Mouse (Mus musculus) MEL (cell line): ENCODE measurements around the gene Lurap1l. TPM values are rescaled to one million over a fixed set of nuclear protein-coding genes. Genes with fewer than 3 reads are reported as not detected.

ENCODE experiments used
- DNase-seq: peaks from one replicate; pipeline ENCODE4 v3.0.0; 2011; ENCODE audit warnings: low read depth, low spot score
- H3K27ac ChIP-seq: 2 replicates; pipeline ENCODE4 v1.5.1; 2012; ENCODE audit warnings: low read depth, mild to moderate bottlenecking, control low read depth, low read length, moderate library complexity; ENCODE audit not compliant: control insufficient read depth
- H3K27me3 ChIP-seq, 2 experiments: fragments of 150-350 bp in 1 of 2; sonication (generic) in 1 of 2; 2 replicates each; pipeline ENCODE4 v1.6.1; 2012; ENCODE audit warnings: low read length in 2 of 2, mild to moderate bottlenecking in 2 of 2, improper control_type of control experiment in 1 of 2, moderate library complexity in 1 of 2; ENCODE audit not compliant: insufficient read depth in 2 of 2, control insufficient read depth in 1 of 2
- H3K36me3 ChIP-seq, 2 experiments: 2 replicates each; pipeline ENCODE4 v1.6.1; 2012 to 2014; ENCODE audit warnings: low read length in 2 of 2, improper control_type of control experiment in 1 of 2, inconsistent platforms in 1 of 2, mild to moderate bottlenecking in 1 of 2; ENCODE audit not compliant: insufficient read depth in 2 of 2, control insufficient read depth in 1 of 2
- H3K4me1 ChIP-seq, 2 experiments: fragments of 150-350 bp in 1 of 2; sonication (generic) in 1 of 2; 2 replicates each; pipeline ENCODE4 v1.6.1; 2012; ENCODE audit warnings: low read length in 2 of 2, improper control_type of control experiment in 1 of 2, mild to moderate bottlenecking in 1 of 2; ENCODE audit not compliant: insufficient read depth in 2 of 2, control insufficient read depth in 1 of 2
- H3K4me3 ChIP-seq, 2 experiments: fragments of 150-350 bp in 1 of 2; sonication (generic) in 1 of 2; 2 replicates each; pipeline ENCODE4 v1.5.1; 2012; ENCODE audit warnings: low read depth in 2 of 2, low read length in 2 of 2, mild to moderate bottlenecking in 2 of 2, moderate library complexity in 2 of 2, control low read depth in 1 of 2, improper control_type of control experiment in 1 of 2; ENCODE audit not compliant: control insufficient read depth in 1 of 2, insufficient read depth in 1 of 2
- H3K79me2 ChIP-seq: 2 replicates; pipeline ENCODE4 v1.6.1; 2012; ENCODE audit warnings: mild to moderate bottlenecking, low read length, moderate library complexity; ENCODE audit not compliant: control insufficient read depth, poor library complexity, insufficient read depth
- H3K9ac ChIP-seq: 2 replicates; pipeline ENCODE4 v1.6.1; 2012; ENCODE audit warnings: low read depth, mild to moderate bottlenecking, control low read depth, low read length, moderate library complexity; ENCODE audit not compliant: control insufficient read depth, poor library complexity, severe bottlenecking
- H3K9me3 ChIP-seq: fragments of 150-350 bp; sonication (generic); replicated peaks from 2 replicates; pipeline ENCODE4 v1.6.1; 2012; ENCODE audit warnings: mild to moderate bottlenecking, low read length, improper control_type of control experiment, moderate library complexity; ENCODE audit not compliant: insufficient read depth
- CHD1 ChIP-seq: IDR thresholded peaks from 2 replicates; pipeline ENCODE4 v1.6.1; 2012; ENCODE audit warnings: low read depth, mild to moderate bottlenecking, inconsistent platforms, low read length, improper control_type of control experiment
- CHD2 ChIP-seq: IDR thresholded peaks from 2 replicates; pipeline ENCODE4 v1.6.1; 2011; ENCODE audit warnings: low read length, improper control_type of control experiment
- CTCF ChIP-seq, 3 experiments: IDR thresholded peaks in 2 of 3; conservative IDR thresholded peaks in 1 of 3; 2 replicates each; pipeline ENCODE4 v1.5.1; 2011 to 2012; ENCODE audit warnings: low read length in 3 of 3, low read depth in 2 of 3, mild to moderate bottlenecking in 2 of 3, improper control_type of control experiment in 1 of 3, inconsistent platforms in 1 of 3, mixed read lengths in 1 of 3, moderate library complexity in 1 of 3; ENCODE audit not compliant: control insufficient read depth in 1 of 3, insufficient read depth in 1 of 3, poor library complexity in 1 of 3, severe bottlenecking in 1 of 3
- E2F4 ChIP-seq: IDR thresholded peaks from 2 replicates; pipeline ENCODE4 v1.6.1; 2011; ENCODE audit warnings: low read depth, low read length, improper control_type of control experiment, borderline replicate concordance
- ELF1 ChIP-seq: IDR thresholded peaks from 2 replicates; pipeline ENCODE4 v1.6.1; 2014; ENCODE audit warnings: low read depth, mild to moderate bottlenecking, inconsistent platforms, low read length, improper control_type of control experiment, moderate library complexity
- ETS1 ChIP-seq: IDR thresholded peaks from 2 replicates; pipeline ENCODE4 v1.6.1; 2012; ENCODE audit warnings: low read depth, mild to moderate bottlenecking, inconsistent platforms, low read length, improper control_type of control experiment, moderate library complexity
- HCFC1 ChIP-seq: IDR thresholded peaks from 2 replicates; pipeline ENCODE4 v1.6.1; 2012; ENCODE audit warnings: low read depth, mild to moderate bottlenecking, inconsistent platforms, low read length, improper control_type of control experiment, moderate library complexity
- MAFK ChIP-seq: IDR thresholded peaks from 2 replicates; pipeline ENCODE4 v1.6.1; 2011; ENCODE audit warnings: low read depth, mild to moderate bottlenecking, low read length, improper control_type of control experiment, borderline replicate concordance
- MAX ChIP-seq: IDR thresholded peaks from 2 replicates; pipeline ENCODE4 v1.6.1; 2011; ENCODE audit warnings: low read length, improper control_type of control experiment
- MAZ ChIP-seq: IDR thresholded peaks from 2 replicates; pipeline ENCODE4 v1.6.1; 2012; ENCODE audit warnings: low read depth, mild to moderate bottlenecking, inconsistent platforms, low read length, improper control_type of control experiment
- MEF2A ChIP-seq: IDR thresholded peaks from 2 replicates; pipeline ENCODE4 v1.6.1; 2014; ENCODE audit warnings: low read depth, mild to moderate bottlenecking, inconsistent platforms, low read length, improper control_type of control experiment; ENCODE audit not compliant: poor library complexity, insufficient replicate concordance, severe bottlenecking; ENCODE audit errors: extremely low read depth
- MXI1 ChIP-seq: IDR thresholded peaks from 2 replicates; pipeline ENCODE4 v1.6.1; 2011; ENCODE audit warnings: mild to moderate bottlenecking, low read depth, low read length, improper control_type of control experiment
- NELFE ChIP-seq: IDR thresholded peaks from 2 replicates; pipeline ENCODE4 v1.6.1; 2011; ENCODE audit warnings: low read depth, low read length, improper control_type of control experiment
- POLR2A ChIP-seq, 2 experiments: IDR thresholded peaks; 2 replicates each; pipeline ENCODE4 v1.6.1; 2011 to 2012; ENCODE audit warnings: low read length in 2 of 2, mild to moderate bottlenecking in 2 of 2, control low read depth in 1 of 2, improper control_type of control experiment in 1 of 2, low read depth in 1 of 2, moderate library complexity in 1 of 2; ENCODE audit not compliant: control insufficient read depth in 1 of 2, insufficient read depth in 1 of 2, poor library complexity in 1 of 2
- POLR2AphosphoS5 ChIP-seq: IDR thresholded peaks from 2 replicates; pipeline ENCODE4 v1.6.1; 2012; ENCODE audit warnings: low read depth, borderline replicate concordance, mild to moderate bottlenecking, inconsistent platforms, low read length, moderate library complexity, mixed read lengths
- RCOR1 ChIP-seq: IDR thresholded peaks from 2 replicates; pipeline ENCODE4 v1.6.1; 2012; ENCODE audit warnings: low read depth, mild to moderate bottlenecking, inconsistent platforms, low read length, improper control_type of control experiment
- TAL1 ChIP-seq: IDR thresholded peaks from 2 replicates; pipeline ENCODE4 v1.6.1; 2012; ENCODE audit warnings: mild to moderate bottlenecking, inconsistent platforms, low read length, moderate library complexity, mixed read lengths
- TBP ChIP-seq: IDR thresholded peaks from 2 replicates; pipeline ENCODE4 v1.8.0; 2011; ENCODE audit warnings: low read depth, low read length, improper control_type of control experiment
- USF1 ChIP-seq: IDR thresholded peaks from 2 replicates; pipeline ENCODE4 v1.6.1; 2014; ENCODE audit warnings: low read depth, mild to moderate bottlenecking, inconsistent platforms, low read length, improper control_type of control experiment, moderate library complexity
- ZC3H11A ChIP-seq: IDR thresholded peaks from 2 replicates; pipeline ENCODE4 v1.6.1; 2012; ENCODE audit warnings: low read depth, mild to moderate bottlenecking, inconsistent platforms, low read length, improper control_type of control experiment
- ZKSCAN1 ChIP-seq: IDR thresholded peaks from 2 replicates; pipeline ENCODE4 v1.6.1; 2012; ENCODE audit warnings: low read depth, mild to moderate bottlenecking, inconsistent platforms, low read length, improper control_type of control experiment, moderate library complexity
- ZMIZ1 ChIP-seq: IDR thresholded peaks from 2 replicates; pipeline ENCODE4 v1.6.1; 2012; ENCODE audit warnings: low read depth, mild to moderate bottlenecking, inconsistent platforms, low read length, improper control_type of control experiment, moderate library complexity
- polyA plus RNA-seq, 2 experiments: library from polyadenylated mRNA; stranded (reverse) in 1 of 2; unstranded in 1 of 2; fragments of >175 nt in 1 of 2; fragments of >200 nt in 1 of 2; gene quantifications; 2 replicates each; pipeline versions ENCODE4 v1.2.1 to v1.2.4; 2012; ENCODE audit warnings: low replicate concordance in 2 of 2, low read depth in 1 of 2; ENCODE audit not compliant: insufficient read length in 2 of 2, insufficient read depth in 1 of 2, missing spikeins in 1 of 2
- total RNA-seq: library from RNA; depleted of rRNA; stranded (reverse); fragments of 300-350 nt; gene quantifications from 2 replicates; pipeline ENCODE4 v1.2.3, GENCODE M21; 2012

Gene Lurap1l
- total and polyA plus RNA-seq, 3 experiments: not detected

- H3K9ac ChIP-seq: no peak overlapping the region
- no peak overlapping the region for H3K27ac ChIP-seq
- H3K4me3 ChIP-seq: no peak overlapping the region
- no peak for DNase-seq
- H3K27me3 ChIP-seq: no peaks in the 10 kb centered on the region
- TF ChIP-seq ZC3H11A (no peak), MAX (no peak), POLR2AphosphoS5 (no peak), CHD1 (no peak), TBP (no peak), CHD2 (no peak), MAZ (no peak), MXI1 (no peak)
- TF ChIP-seq, all 39 proteins: peak for 0
- Histone ChIP-seq H3K36me3 (no peaks in the 10 kb centered on the region), H3K4me1 (no peaks in the 10 kb centered on the region), H3K79me2 (no peaks in the 10 kb centered on the region), H3K9me3 (no peaks in the 10 kb centered on the region)
These were observed 46.5 kb upstream of the Lurap1l start for GRCm38 (mm10) chr4:80863906-80864305.

DNA sequence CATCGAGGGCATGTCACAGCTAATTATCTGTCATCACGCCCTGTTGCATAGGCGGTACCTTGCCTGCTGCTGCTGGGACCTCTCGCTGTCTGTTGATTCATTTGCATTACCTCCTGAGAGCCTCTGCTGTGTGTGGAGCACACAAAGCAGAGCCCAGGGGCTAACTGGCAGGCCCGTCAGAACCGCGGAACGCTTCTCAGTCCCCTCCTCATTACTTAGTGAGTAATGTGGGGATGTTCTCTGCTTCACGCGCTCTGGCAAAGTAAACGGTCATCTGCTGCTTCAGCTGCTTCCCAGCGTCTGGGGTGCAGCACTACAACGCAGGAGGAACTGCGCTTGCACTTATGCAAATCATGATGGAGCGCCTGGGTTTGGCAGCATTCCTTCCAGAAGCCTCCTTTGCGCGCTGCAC, 45.9 kb upstream of the Lurap1l start:
- Histone ChIP-seq H3K9me3 (no peaks in the 10 kb centered on the region), H3K4me1 (no peaks in the 10 kb centered on the region), H3K27me3 (no peaks in the 10 kb centered on the region), H3K36me3 (no peaks in the 10 kb centered on the region), H3K9ac (no peak overlapping the region), H3K4me3 (no peak overlapping the region), H3K79me2 (no peaks in the 10 kb centered on the region), H3K27ac (no peak overlapping the region)
- DNase-seq: no peak
- TF ChIP-seq RCOR1: no peak
- TF ChIP-seq ETS1: no peak
- TF ChIP-seq CTCF (IDR thresholded peaks at IDR 0.05 in 2 of 3, conservative IDR thresholded peaks at IDR 0.05 in 1 of 3; ENCODE audit: control insufficient read depth in 1 of 3, insufficient read depth in 1 of 3, low read depth in 2 of 3, low read length in 3 of 3, poor library complexity in 1 of 3, severe bottlenecking in 1 of 3): no peak
- TF ChIP-seq CHD1: no peak
- TF ChIP-seq MAFK: no peak
- no peak for TF ChIP-seq ZKSCAN1
- no peak for TF ChIP-seq HCFC1
- no peak for TF ChIP-seq MEF2A
- no peak for TF ChIP-seq E2F4
- no peak for TF ChIP-seq TAL1
- TF ChIP-seq USF1: no peak
- TF ChIP-seq CHD2: no peak
- TF ChIP-seq MAZ: no peak
- TF ChIP-seq ZMIZ1: no peak
- no peak for TF ChIP-seq POLR2A (IDR thresholded peaks at IDR 0.05; ENCODE audit: control insufficient read depth in 1 of 2, insufficient read depth in 1 of 2, low read depth in 1 of 2, low read length in 2 of 2, poor library complexity in 1 of 2)
- no peak for TF ChIP-seq ELF1
- no peak for TF ChIP-seq NELFE
